Mouse (Mus musculus) cerebral cortex, adult 2 months (tissue): ENCODE results near the gene Aym1.

Experiments
- WGBS: fragments of 180-500 bp; shearing (Covaris S2); methylation state at CpG from one replicate; pipeline ENCODE4 v1.1.7; 2018; 5-methylcytosine and 5-hydroxymethylcytosine counted together

Aym1 gene

DNA sequence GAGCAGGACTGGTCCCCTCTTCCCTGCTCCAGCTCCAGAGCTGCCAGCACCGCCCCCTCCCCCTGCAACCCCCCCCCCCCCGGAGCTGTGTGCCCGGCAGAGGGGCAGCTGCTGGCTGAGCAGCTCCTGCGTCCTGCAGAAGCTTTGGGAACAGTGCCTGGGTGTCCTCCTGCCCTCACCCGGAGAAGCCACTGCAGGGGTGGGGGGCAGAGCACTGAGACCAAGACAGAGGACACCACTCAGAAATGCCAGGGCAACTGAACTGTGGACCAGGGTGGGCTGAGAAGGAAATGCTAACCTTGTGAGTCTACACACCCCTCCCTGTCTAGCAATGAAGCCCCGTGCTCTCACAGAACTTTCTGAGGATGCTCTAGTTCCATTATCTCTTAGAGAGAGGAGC, at the start of gene Aym1:
Gene Aym1, plus strand, starts transcription at position 109 of the 400 bp plus-strand sequence.
- 45% methylated on average over 2 of the region's 6 CpGs for WGBS

DNA sequence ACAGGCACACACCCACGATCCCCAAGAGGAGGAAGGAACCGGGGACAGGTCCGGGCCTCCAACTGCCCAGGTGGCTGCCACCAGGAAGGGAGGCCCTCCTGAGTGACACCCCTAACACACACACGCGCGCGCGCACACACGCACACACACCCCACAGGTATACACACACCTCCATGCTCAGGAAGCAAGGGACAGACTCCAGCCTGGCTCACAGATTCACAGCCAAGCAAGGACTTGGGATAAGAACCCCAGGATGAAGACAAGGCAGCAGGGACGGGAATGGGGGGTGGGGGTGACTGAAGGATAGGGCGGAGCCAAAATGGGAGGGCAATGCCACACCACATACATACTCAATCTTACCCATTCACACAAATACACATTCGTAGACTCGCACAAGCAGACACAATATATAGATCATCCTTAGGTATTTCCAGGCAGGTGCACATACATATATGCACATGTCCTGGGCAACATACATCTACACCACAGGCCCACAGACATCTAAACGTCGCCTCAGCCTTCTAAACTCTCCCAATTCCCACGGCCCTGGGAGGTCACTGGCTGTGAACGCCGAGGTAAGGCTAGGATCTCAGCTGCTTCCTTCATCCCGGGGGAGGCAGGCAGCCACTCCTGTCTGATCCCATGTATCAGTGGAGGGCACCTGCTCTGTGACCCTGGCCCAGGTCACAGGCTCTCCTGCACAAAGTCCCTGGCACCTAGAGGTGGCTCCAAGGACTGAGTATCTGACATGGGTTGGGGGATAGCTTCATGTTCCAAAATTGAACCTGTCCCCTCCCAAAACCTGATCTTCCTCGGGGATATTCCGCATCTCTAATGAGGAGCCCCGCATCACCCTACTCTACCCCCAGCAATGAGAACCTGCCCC, 47.4 kb upstream of the Aym1 start:
- WGBS: 42% methylated on average over 22 of the region's 22 CpGs

DNA sequence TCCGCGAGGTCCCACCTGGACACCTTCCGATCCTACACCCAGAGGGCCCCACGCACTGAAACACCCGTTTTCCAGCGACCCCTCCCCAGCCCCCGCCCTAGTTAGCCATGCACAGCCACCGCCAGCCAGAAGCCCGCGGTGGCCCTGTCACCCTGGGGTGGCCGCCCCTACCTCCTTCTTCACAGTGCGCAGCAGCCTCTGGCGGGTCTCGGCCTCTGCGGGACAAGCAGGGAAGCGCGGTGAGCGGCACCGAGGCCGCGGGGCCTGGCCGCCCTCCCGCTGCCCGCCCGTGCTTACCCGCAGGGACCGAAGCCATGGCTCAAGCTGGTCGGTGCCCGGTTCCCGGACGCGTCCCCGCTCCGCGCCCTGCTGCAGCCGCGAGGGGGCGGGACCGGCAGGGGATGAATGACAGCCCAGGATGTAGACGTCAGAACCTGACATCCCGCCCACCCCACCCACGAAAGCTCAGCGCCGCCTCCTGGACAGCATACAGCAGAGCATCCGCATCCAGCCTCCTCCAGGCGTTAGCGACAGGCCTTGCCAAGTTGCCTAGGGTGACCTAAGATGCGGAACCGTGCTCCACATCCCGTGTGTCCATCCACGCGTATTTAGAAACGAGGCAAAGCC, 46.6 kb upstream of the Aym1 start, which contains the start of gene Sgsm1:
Gene Sgsm1, minus strand, starts transcription at position 410 of the 627 bp plus-strand sequence.
- WGBS: 2% methylated on average over 53 of the region's 53 CpGs

DNA sequence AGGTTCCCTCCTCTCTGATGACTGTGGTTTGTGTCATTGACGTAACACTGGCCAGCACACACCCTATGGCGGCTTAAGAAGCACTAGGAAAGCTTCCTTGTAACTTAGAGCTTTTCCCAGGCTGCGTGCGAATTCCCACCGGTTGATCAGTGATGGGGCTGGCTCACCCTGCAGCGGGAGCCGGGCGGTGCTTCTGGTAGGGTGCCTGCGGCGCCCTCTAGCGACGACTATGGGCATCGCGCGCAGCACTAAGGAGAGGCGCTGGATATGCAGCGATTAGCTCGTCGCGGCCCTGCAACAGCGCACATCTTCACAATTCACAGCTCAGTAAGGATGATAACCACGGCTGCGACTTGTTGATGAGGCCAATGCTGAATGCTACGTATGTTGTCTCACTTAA, 43.1 kb upstream of the Aym1 start:
- 2% methylated on average over 24 of the region's 24 CpGs for WGBS

DNA sequence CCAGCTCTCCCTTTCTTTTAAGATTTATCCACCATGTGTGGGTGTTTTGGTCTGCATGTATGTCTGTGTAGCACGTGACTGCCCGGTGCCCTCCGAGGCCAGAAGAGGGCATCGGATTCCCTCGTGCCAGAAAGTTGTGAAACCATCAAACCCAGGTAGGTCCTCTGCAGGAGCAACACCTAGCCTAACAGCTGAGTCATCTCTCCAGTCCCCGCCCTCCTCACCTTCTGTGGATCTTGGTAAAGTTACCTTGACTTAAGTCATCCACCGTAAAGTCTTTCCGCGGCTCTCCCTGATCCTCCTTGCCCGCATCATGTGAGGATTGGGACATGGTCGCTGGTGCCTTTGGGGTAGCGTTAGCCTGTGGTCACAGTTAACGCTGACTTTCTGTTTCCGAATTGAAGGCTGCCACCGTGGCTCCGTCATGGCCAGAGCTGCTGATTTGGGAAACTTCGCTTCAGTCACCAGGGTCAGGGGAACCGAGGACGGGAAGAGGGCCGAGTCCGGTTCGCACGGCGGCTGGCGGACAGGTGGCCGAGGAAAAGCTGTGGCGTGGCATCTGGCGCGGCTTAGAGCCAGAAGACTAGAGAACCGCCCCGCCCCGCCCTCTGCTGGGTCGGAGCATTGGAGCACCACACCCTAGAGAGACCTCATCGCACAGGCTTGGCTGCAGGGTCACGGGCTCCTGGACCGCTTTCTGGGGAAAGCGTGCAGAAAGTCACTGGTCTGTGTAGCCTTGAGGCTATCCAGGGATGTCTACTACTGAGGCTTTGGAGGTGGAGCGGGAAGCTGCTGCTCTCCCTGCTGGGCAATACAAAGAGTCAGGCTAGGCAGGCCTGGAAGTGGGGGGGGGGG, 33.1 kb upstream of the Aym1 start:
- 7% methylated on average over 38 of the region's 38 CpGs for WGBS

DNA sequence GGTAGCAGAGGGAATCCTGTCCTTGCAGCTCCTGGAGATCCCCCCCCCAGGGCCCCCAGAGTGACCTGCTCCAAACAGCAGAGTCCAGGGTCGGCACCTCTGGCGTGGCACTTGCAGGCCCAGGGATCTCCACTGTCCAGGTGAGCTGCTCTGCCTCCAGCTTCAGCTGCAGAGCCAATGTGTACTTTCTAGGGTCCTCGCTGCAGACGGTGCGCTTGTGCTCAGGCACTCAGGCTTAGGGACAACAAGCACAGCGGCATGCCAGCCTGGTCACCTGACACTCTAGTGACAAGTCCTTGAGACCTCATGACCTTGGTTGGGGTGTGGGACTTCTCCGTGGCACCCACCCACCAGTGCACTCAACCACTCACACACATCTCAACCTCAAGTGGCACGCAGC, 27.6 kb upstream of the Aym1 start:
- WGBS: 92% methylated on average over 8 of the region's 8 CpGs

DNA sequence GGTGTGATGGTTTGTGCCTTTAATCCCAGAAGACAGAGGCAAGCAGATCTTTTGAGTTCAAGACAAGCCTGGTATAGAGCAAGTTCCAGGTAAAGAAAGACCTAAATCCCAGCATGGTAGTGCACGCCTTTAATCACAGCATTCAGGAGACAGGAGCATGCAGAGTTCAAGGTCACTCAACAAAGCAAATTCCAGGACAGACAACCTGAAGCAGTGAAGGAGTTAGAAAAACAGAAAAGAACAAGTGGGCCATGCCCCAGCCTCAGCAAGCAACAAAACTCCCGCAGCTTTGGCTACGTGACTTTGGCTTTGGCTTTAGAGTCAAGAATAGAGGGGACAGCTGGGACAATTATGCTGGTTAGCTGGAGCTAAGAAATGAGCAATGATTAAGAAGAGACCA, 26.9 kb upstream of the Aym1 start:
- whole genome bisulfite sequencing: 93% methylated on average over 3 of the region's 3 CpGs

DNA sequence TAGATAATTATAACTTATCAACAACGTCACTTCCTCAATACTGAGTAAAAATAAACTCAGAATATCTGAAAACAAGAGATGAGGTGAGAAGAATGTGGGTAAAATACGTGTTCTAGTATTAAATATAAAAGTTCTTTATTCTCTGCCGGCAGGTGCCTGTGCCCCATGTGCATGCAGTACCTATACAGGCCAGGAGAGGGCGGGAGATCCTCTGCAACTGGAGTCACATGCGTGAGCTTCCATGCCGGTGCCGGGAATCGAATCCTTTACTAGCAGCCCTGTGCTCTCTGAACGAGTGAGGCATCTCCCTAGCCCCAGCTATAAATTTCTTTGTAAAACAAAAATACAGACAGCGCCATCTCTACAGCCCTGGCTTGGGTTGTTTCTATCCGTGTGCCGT, 24.9 kb upstream of the Aym1 start:
- 46% methylated on average over 12 of the region's 12 CpGs for WGBS

DNA sequence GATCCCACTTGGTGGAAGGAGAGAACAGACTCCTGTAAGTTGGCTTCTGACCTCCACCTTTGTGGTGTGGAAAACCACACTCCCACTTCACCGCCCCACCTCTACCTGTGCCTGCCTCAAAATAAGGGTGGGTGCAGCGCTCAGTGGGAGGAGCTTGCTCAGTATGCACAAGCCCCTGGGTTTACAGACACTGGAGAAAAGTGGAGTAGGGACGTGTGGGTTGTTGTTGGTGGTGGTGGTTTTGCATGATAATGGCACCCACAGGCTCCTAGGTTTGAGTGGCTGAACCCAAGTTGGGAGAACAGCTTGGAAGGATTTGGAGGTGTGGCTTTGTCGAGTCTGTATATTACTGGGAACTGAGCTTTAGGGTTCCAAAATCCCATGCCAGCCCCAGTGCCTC, 24.2 kb upstream of the Aym1 start:
- WGBS: 63% methylated on average over 4 of the region's 4 CpGs

DNA sequence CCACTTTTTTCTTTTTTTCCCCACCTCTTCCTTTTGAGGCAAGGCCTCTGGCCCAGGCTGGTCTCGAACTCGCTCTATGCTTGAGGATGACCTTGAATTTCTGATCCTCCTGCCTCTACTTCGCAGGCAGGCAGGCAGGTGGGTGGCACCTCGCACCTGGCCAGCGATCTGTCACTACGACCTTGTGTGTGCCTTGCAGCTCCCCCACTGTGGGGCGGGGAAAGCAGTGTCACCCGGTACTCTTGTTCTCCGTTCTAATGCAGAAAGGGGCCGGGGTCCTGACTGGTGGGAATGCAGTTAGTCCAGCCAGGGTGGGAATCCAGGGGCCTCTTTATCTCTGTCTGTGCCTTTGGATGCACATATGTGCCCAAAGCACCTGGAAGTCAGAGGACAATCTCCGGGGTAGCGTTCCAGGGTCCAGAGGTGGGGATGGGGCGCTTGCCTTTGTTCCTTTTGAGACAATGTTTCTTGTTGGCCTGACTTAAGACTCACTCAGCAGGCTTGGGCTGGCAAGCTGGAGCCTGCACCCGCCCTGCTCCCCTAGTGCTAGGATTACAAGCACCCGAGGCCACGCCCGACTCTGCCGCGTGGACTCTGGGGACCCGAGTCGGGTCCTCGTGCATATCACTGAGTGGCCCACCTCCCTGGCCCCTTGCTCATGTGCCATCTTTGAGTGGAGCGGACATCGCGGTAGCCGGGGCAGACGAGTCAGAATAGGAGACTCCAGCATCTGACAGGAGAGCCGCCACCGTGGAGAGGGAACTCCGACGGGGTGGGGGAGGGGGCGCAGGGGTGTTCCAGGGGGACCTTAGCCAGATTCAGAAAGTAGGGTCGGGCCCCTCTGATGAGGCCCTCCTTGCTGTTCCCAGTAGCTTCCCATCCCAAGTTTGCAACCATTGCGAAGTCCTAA, 22.2 kb upstream of the Aym1 start:
- 17% methylated on average over 34 of the region's 34 CpGs for WGBS

DNA sequence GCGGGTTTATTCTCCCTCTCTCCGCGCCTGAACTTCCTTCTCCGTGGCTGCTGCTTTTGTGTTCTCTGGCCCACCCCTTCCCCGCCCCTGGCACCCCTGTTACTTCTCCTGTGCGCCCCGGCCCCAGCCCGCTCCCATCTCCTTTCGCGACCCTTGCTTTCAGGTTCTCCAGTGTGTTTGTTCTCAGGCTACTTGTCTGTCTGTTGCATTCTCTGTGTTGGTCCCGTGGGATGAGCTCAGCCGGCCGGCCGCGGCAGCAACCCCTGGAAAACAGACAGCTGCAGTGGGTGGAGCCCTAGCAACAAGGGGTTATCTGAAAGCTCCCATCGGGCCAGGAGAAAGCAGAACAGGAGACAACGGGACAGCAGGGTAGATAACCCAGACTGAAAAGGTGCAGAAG, 21.4 kb upstream of the Aym1 start:
- 7% methylated on average over 17 of the region's 17 CpGs for WGBS

DNA sequence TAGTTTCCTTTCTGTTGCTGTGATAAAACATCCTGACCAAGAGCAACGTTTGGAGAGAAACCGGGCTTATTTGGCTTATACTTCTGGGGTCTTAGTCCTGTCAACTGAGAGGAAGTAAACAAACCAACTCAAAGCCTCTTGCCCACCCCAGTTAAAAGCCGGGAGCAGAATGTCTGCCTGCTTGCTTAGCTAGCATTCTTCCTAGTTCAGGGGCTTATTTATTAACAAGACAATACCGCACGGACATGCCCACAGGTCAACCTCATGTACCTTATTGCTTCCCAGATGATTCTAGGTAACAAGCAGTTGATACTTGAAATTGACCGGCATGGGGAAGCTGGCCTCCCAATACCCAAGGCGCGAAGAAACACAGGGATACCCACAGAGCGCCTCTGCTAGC, 20.8 kb upstream of the Aym1 start:
- 65% methylated on average over 9 of the region's 9 CpGs for WGBS

DNA sequence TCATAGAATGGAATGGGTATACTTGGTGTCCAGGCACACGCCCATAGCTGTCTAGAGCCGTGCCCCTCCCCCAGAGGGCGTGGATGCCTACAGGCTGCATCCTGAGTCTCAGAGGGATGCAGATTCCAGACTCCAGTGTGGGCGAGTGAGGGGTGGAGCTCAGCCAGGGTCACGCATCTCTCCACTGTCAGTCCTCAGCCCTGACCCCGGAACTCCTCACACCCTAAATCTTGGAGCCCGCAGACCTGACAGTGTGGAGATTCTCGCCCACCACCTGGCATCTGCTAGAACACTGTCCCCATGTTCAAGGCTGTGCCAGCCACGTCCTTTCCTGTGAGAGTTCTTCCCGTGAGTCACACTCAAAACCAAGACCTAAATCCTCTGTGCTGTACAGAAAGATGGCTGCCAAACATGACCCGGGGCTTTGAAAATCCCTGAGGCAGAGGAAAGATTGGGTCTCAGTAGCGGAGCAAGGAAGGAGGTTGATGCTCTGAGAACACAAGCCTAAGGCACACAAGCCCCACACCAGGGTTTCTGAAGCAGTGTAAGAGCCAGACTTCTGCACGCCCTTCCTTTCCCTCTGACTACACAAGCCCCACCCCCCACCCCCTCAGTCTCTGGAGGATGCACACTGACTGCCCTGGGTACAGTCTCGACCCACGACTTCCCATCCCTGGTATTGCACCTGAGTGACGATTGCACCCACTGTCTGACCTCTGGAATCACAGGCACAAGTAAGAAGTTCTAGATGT, 12.3 kb upstream of the Aym1 start:
- 28% methylated on average over 16 of the region's 16 CpGs for WGBS

DNA sequence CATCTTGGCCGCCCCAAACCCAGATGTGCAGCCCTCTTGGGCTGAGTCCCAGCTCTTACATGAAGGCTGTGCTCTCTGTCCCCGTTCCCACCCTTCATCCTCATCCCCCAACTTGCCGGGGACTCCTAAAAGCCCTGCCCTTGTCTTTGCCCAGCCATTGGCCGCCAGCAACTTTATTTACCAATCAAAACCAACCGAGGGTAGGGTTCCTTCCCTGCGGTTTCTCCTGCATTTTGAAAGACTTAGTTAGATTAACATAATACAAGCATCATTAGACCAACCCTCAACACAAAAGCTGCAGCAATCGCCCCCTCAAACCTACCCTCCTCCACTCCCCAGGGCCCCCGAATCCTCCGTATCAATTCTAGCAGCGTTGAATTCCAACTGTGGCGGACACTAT, 11.3 kb upstream of the Aym1 start:
- 38% methylated on average over 11 of the region's 11 CpGs for WGBS

DNA sequence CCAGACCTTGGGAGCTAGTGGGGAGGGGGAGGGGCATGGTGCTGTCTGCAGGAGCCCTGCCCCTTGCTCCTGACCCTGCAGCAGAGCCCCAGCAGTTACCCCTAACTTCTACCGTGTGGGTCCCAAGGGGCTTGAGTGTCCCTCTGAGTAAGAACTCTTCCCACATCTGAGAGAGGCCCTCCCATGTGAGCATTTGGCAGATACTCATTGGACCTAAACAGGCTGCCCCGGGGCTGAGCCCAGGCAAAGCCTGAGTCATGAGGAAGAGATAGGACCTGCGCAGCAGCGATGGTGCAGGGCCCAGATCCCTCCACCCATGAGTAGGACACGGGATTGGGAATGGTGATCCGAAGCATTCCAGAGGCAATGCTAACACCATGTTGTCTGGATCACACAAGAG, 10.4 kb upstream of the Aym1 start:
- WGBS: 73% methylated on average over 6 of the region's 6 CpGs

DNA sequence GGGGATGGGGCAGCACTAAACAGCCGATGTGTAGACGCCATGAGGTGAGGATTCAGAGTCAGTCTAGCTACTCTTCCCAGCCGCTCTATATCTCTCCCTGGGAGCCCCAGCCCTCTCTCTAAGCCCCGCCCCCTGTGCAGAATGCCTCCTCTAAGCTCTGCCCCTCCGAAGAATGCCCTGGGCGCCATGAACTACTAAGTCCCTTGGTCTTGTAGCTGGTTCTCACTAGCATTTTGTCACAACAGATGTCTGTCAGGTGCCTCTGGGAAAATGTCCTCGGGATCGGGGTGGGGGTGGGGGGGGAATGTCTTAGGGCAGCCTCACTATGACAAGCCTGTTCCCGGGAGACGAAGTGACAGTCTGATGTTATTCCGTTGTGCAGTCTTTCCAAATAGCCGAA, 9.5 kb upstream of the Aym1 start:
- WGBS: 51% methylated on average over 12 of the region's 12 CpGs

DNA sequence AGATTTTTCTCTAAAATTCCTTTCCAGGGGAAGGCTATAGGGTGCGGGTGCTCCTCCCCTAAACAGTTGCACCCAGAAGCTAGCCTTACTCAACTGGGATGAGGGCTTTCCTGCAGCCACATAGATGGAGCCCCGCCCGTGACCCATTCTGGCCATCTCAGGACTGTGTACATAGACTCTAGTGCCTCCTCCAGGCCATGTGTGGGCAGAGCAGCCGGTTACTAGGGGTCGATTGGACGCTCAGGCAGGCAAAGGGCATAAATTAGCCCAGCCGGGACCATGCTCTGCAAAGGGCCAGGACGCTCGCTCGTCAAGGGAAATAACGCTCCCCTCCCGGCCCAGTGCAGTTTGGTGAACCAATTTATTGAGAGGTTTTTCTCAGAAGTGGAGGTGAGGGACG, 8.5 kb upstream of the Aym1 start:
- WGBS: 38% methylated on average over 13 of the region's 13 CpGs

DNA sequence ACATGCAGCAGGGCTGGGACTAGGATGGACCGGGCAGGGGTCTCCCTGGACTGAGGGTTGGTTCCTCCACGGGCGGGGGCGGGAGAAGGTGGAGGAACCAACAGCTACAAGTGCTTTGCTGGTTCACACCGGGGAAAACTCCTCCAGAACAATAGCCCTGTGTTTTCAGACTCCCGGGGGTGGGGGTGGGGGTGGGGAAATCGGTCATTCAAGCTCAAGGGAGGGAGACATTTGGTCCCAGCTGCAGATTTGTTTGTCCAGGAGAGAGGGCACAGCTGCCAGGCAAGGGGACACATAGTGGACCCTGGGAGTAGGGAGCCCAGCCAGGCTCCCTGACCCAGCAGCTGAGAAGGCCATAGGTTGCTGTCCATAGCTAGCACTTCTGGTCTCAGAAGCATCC, 7.9 kb upstream of the Aym1 start:
- WGBS: 15% methylated on average over 7 of the region's 7 CpGs

DNA sequence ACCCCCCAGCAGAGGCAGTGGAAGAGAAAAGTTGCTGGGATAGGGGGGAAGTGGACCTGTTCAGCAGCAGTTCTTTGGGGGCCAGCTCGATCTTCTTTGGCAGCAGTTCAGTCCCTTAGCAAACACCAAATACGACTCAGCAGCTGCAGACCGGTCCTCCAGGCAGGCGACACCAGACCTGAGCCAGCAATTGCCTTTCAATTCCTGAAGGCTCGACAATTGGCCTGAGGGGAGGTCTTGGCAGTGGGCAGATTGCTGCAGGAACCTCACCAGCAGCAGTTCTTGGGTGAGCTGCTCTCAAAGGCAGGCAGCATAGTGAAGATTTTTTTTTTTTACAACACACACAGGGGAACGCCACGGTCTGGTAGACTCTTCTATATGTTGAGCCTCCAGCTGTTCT, 7.3 kb upstream of the Aym1 start:
- WGBS: 39% methylated on average over 7 of the region's 7 CpGs

DNA sequence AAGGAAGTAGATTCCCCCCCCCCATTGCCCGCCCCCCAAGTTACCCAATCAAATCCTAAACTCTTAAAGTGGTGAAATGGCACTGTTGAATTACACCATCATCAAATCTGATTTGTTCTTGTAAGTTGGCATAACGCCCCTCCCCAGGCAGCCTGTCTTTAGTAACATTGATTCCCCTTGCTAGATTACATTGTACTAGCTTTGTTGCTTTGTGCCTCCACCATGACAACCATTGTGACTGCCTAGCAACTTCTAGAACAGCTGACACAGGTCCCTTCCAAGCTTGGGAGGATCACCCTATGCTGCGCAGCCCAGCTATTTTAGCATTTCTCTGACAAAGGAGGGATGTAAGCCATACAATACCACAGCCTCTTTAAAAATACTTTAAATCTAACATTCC, 5.3 kb upstream of the Aym1 start:
- WGBS: 45% methylated on average over 3 of the region's 3 CpGs

DNA sequence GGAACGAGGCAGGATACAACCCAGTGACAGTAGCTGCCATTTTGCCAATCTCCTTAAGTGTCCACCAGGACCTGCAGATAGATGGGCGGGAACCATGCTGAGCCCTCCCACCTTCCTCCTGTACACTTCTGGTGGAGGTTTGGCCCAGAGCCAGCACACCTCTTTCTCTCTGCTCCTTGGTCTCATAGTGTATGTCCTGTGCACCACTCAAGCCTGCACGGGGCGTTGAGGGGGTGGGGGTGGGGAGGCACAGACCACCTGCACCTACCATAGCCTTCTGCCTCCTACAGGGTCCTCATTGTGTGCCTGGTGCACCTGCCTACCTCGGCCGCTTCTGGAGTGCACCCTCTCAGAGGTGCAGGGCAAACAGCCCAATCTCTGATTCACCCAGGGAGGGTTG, 4.5 kb upstream of the Aym1 start:
- WGBS: 58% methylated on average over 6 of the region's 6 CpGs
